Mouse (Mus musculus): ENCODE results near the gene Stat6.

Gene Stat6

GRCm38 (mm10) chr10:127615034-127615374, 27.8 kb upstream of the Stat6 start:
- DNase-seq (ENCODE audit: low spot score in 2 of 2), result no peak

GRCm38 (mm10) chr10:127615591-127615990, 27.2 kb upstream of the Stat6 start:
- peak; percentile 82 for DNase-seq (ENCODE audit: low spot score in 2 of 2)

GRCm38 (mm10) chr10:127616261-127616679, 26.5 kb upstream of the Stat6 start:
- DNase-seq (ENCODE audit: low spot score in 2 of 2), result no peak

- no peak for DNase-seq (ENCODE audit: low spot score in 2 of 2)
Observed at GRCm38 (mm10) chr10:127617294-127617693, 25.5 kb upstream of the Stat6 start.

- peak in 1 of 2 experiments; percentile 55 for DNase-seq (ENCODE audit: low spot score in 2 of 2)
Observed at GRCm38 (mm10) chr10:127618173-127618572, 24.6 kb upstream of the Stat6 start.

- DNase-seq (ENCODE audit: low spot score in 2 of 2), result no peak
Observed at GRCm38 (mm10) chr10:127619119-127619721, 23.6 kb upstream of the Stat6 start.

GRCm38 (mm10) chr10:127619941-127620405, 22.8 kb upstream of the Stat6 start:
- peak in 1 of 2 experiments; percentile 64 for DNase-seq (ENCODE audit: low spot score in 2 of 2)

- DNase-seq (ENCODE audit: low spot score in 2 of 2), result peak in 1 of 2 experiments; percentile 73
Observed at GRCm38 (mm10) chr10:127620406-127621190, 22.2 kb upstream of the Stat6 start, which contains the start of gene Lrp1. TSS of gene Lrp1 (minus strand) at chr10:127621148.

- DNase-seq (ENCODE audit: low spot score in 2 of 2), result peak; percentile 93 to 96
Observed at GRCm38 (mm10) chr10:127621191-127622056, 21.4 kb upstream of the Stat6 start.

- DNase-seq (ENCODE audit: low spot score in 2 of 2), result peak in 1 of 2 experiments; percentile 70
Observed at GRCm38 (mm10) chr10:127622057-127622392, 20.8 kb upstream of the Stat6 start.

GRCm38 (mm10) chr10:127622661-127623060, 20.1 kb upstream of the Stat6 start:
- no peak for DNase-seq (ENCODE audit: low spot score in 2 of 2)

GRCm38 (mm10) chr10:127623439-127624216, 19.2 kb upstream of the Stat6 start:
- DNase-seq (ENCODE audit: low spot score in 2 of 2), result no peak

GRCm38 (mm10) chr10:127626433-127626832, 16.4 kb upstream of the Stat6 start:
- no peak for DNase-seq (ENCODE audit: low spot score in 2 of 2)

GRCm38 (mm10) chr10:127631261-127632214, 11.2 kb upstream of the Stat6 start:
- DNase-seq (ENCODE audit: low spot score in 2 of 2), result no peak

- DNase-seq (ENCODE audit: low spot score in 2 of 2), result no peak
Observed at GRCm38 (mm10) chr10:127632668-127633271, 10.0 kb upstream of the Stat6 start.

- no peak for DNase-seq (ENCODE audit: low spot score in 2 of 2)
Observed at GRCm38 (mm10) chr10:127640421-127640820, 2.4 kb upstream of the Stat6 start.

- peak; percentile 82 to 89 for DNase-seq (ENCODE audit: low spot score in 2 of 2)
Observed at GRCm38 (mm10) chr10:127641861-127642771, 670 bp upstream of the Stat6 start.

- peak in 1 of 2 experiments; percentile 57 for DNase-seq (ENCODE audit: low spot score in 2 of 2)
Observed at GRCm38 (mm10) chr10:127643553-127644238, 910 bp downstream of the Stat6 start.

Data from right cerebral cortex, postnatal 10 days (tissue).